8 mouse cellular contexts compared by ENCODE assay signal in genomic region chr5:140648519-140649100, GRCm38 (mm10). TPM values are rescaled to one million over a fixed set of nuclear protein-coding genes. Genes with fewer than 3 reads are reported as not detected.
DNase-seq lines count a peak whose midpoint lies in the region; ATAC-seq lines count a peak whose summit lies in the region.

Ttyh3 (minus strand) TSS chr5:140649031.

- H3K27ac ChIP-seq in heart, embryonic 15.5 days, result peak within 1 kb of the TSS; percentile 88
- H3K27ac ChIP-seq in midbrain, embryonic 15.5 days, result peak within 1 kb of the TSS; percentile 93

- H3K9ac ChIP-seq in heart, embryonic 15.5 days, result peak within 1 kb of the TSS; percentile 94
- peak within 1 kb of the TSS; percentile 100 for H3K9ac ChIP-seq in midbrain, embryonic 15.5 days

- WGBS in heart, embryonic 15.5 days, result under 1% methylated on average over 59 of the region's 62 CpGs
- 1% methylated on average over 61 of the region's 62 CpGs for WGBS in midbrain, embryonic 15.5 days

- H3K4me3 ChIP-seq in heart, embryonic 15.5 days, result peak within 1 kb of the TSS; percentile 78
- H3K4me3 ChIP-seq in midbrain, embryonic 15.5 days, result peak within 1 kb of the TSS; percentile 89

- H3K9me3 ChIP-seq in heart, embryonic 15.5 days (replicated peaks), result no peaks in the 10 kb centered on the region
- no peaks in the 10 kb centered on the region for H3K9me3 ChIP-seq in midbrain, embryonic 15.5 days

- H3K4me2 ChIP-seq in heart, embryonic 15.5 days, result peak within 1 kb of the TSS; percentile 87
- H3K4me2 ChIP-seq in midbrain, embryonic 15.5 days, result peak within 1 kb of the TSS; percentile 98

- peaks cover 70% of the 10 kb centered on the region for H3K4me1 ChIP-seq in heart, embryonic 15.5 days (replicated peaks)
- peaks cover 51% of the 10 kb centered on the region for H3K4me1 ChIP-seq in midbrain, embryonic 15.5 days

- DNase-seq in embryo, embryonic 11.5 days (ENCODE audit: low read depth, low spot score), result peak; percentile 14
- DNase-seq in embryo, embryonic 9.5 days (ENCODE audit: extremely low spot score), result no peak
- peak; percentile 52 to 55 for DNase-seq in thymus, postnatal 10 days (ENCODE audit: low spot score in 2 of 2)
- DNase-seq in thymus, postnatal 36 days, result no peak
- DNase-seq in left cerebral cortex, postnatal 36 days (ENCODE audit: low spot score in 2 of 2), result no peak
- no peak for DNase-seq in cerebellum, postnatal 25 days

- no peaks in the 10 kb centered on the region for H3K27me3 ChIP-seq in heart, embryonic 15.5 days
- H3K27me3 ChIP-seq in midbrain, embryonic 15.5 days (replicated peaks), result no peaks in the 10 kb centered on the region

- no peak; the same call in 1 of the 2 replicates for ATAC-seq in heart, embryonic 15.5 days (replicated peaks; ENCODE audit: insufficient number of reproducible peaks, insufficient read depth, low FRiP score, low read depth)
- ATAC-seq in midbrain, embryonic 15.5 days (replicated peaks), result no peak; the same call in 1 of the 2 replicates

- H3K36me3 ChIP-seq in heart, embryonic 15.5 days, result no peaks in the 10 kb centered on the region
- H3K36me3 ChIP-seq in midbrain, embryonic 15.5 days (replicated peaks), result no peaks in the 10 kb centered on the region

- intact Hi-C loops in left cerebral cortex, postnatal 36 days (cut with DNase I), result no loop called here

RNA-seq across cellular contexts. Expression of gene Ttyh3, which starts in this region (rescaled TPM):
- polyA plus RNA-seq in heart, embryonic 15.5 days (2015; fragmentation: Nextera tagmentation; extraction: Ambion mirVana), result 20.3 and 28.9 TPM in 2 replicates
- 100 to 1,000 TPM; 257 to 267 TPM for total RNA-seq in left cerebral cortex, postnatal 36 days (2021)
- 80.3 and 84.2 TPM in 2 replicates for polyA plus RNA-seq in midbrain, embryonic 15.5 days (2015; fragmentation: Nextera tagmentation; extraction: Ambion mirVana)

Comparison
In these comparisons a context has a peak if more than half of its experiments do, and no peak if none do; other contexts are left out.
1. DNase-seq: peak in embryo, embryonic 11.5 days (single experiment) and thymus, postnatal 10 days (2 of 2); none in embryo, embryonic 9.5 days (single experiment), thymus, postnatal 36 days (0 of 2), left cerebral cortex, postnatal 36 days (0 of 2) and cerebellum, postnatal 25 days (0 of 2).